Mouse (Mus musculus) cerebellum, adult 2 months (tissue): ENCODE results near the gene Rsrc1.

Experiments used
- CTCF ChIP-seq: fragments of 200-500 bp; IDR thresholded peaks from 2 replicates; pipeline ENCODE4 v1.5.1; 2011; ENCODE audit warnings: low read depth, mild to moderate bottlenecking, control low read depth, low read length, moderate library complexity, borderline replicate concordance; ENCODE audit not compliant: insufficient read depth
- POLR2A ChIP-seq: fragments of 200-500 bp; IDR thresholded peaks from 2 replicates; pipeline ENCODE4 v1.6.1; 2011; ENCODE audit warnings: low read length, control low read depth, borderline replicate concordance; ENCODE audit not compliant: insufficient read depth

DNA sequence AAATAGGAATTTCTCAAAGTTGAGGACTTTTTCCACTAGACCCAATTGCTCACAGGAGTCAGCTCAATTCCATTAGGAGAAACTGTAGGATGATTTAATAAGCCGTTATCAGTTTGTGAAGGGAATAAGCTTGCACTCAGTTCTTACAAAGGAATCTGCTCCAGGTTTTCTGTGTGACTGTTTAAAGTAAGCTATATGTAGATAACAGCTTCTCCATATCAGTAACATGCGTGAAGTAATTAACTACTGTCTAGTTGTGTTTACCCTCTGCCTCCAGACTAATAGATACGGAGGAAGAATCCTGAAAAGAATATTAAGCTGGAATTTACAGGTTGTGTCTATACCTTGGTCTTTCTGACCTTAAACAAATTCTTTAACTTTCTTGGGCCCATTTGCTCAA lies 299.1 kb downstream of the Rsrc1 start:
- TF ChIP-seq CTCF (no peak), POLR2A (no peak)
